12 mouse cellular contexts compared by ENCODE assay signal in the genomic region with DNA sequence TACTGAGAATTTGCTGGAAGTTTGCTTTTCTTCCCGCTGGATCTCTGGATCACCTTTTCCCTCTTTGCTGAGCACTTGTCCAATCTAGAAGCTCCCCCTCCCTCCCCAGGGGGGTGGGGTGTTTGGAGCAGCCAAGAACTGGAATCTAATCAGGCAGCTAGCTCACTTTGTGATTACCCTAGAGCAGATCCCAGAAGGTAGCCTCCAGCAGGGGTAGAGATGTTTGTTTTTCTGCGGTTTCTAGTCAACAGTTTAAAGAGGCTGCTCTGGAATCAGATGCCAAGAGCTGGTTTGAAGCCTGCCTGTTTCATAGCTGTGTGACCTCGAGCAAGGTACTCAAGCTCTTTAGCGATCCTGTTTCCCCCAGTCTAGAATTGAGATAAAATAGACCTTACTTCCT.
"Had no signal": no experiment of that assay in that cellular context is flagged by ENCODE, and none has a peak within 500 bp of the region (broad histone marks: within the 10 kb centered on the region; RNA-seq: fewer than 3 reads in every experiment).

No protein-coding gene starts in this region.

- DNase-seq: kidney, adult 9 months; kidney, postnatal 36 days; layer of hippocampus, adult 9-11 months; layer of hippocampus, postnatal 36 days; liver; right cerebral cortex, postnatal 14 days; thymus, postnatal 4 days had no signal

- H3K4me3 ChIP-seq: limb, embryonic 12.5 days; liver, embryonic 15.5 days; lung, embryonic 15.5 days; midbrain, embryonic 13.5 days had no signal

- H3K27ac ChIP-seq: kidney, postnatal 0 days; limb, embryonic 12.5 days; liver, embryonic 15.5 days; lung, embryonic 15.5 days; midbrain, embryonic 13.5 days had no signal
